Mouse (Mus musculus): ENCODE data around the gene Trpm3. TPM values are rescaled to one million over a fixed set of nuclear protein-coding genes. Genes with fewer than 3 reads are reported as not detected.

Trpm3 gene
- polyA plus RNA-seq, 1 experiment from 2014 or later = 0.23 TPM

- H3K4me2 ChIP-seq (replicated peaks; ENCODE audit: low read depth) = no peak overlapping the region
These were observed 800.2 kb downstream of the Trpm3 start for GRCm38 (mm10) chr19:22938848-22939724.

GRCm38 (mm10) chr19:22939836-22940235, 801.0 kb downstream of the Trpm3 start:
- Histone ChIP-seq H3K9ac (ENCODE audit: low read depth, low read length) (no peak overlapping the region), H3K4me3 (ENCODE audit: low read depth, low read length) (no peak overlapping the region), H3K36me3 (ENCODE audit: control insufficient read depth, insufficient read depth) (no peaks in the 10 kb centered on the region), H3K27ac (ENCODE audit: low read depth, low read length) (no peak overlapping the region), H3K9me3 (ENCODE audit: control insufficient read depth) (no peaks in the 10 kb centered on the region), H3K4me1 (replicated peaks; ENCODE audit: control insufficient read depth, insufficient read depth, low read length) (no peaks in the 10 kb centered on the region; the same call in 1 of the 2 replicates), H3K4me2 (replicated peaks; ENCODE audit: low read depth) (no peak overlapping the region), H3K27me3 (replicated peaks; ENCODE audit: control insufficient read depth, insufficient read depth, low read length) (no peaks in the 10 kb centered on the region)
- WGBS = 63% methylated on average over 5 of the region's 5 CpGs
- no peak for TF ChIP-seq CTCF (IDR thresholded peaks at IDR 0.05; ENCODE audit: low read depth)
- no peak for ATAC-seq

More at GRCm38 (mm10) chr19:22938848-22939724, 800.2 kb downstream of the Trpm3 start:
- no peak for ATAC-seq
- 32% methylated on average over 14 of the region's 14 CpGs for WGBS
- Histone ChIP-seq H3K27ac (ENCODE audit: low read depth, low read length) (peak overlapping the region; percentile 28; the same call in 1 of the 2 replicates), H3K4me1 (replicated peaks; ENCODE audit: control insufficient read depth, insufficient read depth, low read length) (no peaks in the 10 kb centered on the region; the same call in 1 of the 2 replicates), H3K36me3 (ENCODE audit: control insufficient read depth, insufficient read depth) (no peaks in the 10 kb centered on the region), H3K9me3 (ENCODE audit: control insufficient read depth) (no peaks in the 10 kb centered on the region), H3K4me3 (ENCODE audit: low read depth, low read length) (no peak overlapping the region), H3K27me3 (replicated peaks; ENCODE audit: control insufficient read depth, insufficient read depth, low read length) (no peaks in the 10 kb centered on the region), H3K9ac (ENCODE audit: low read depth, low read length) (no peak overlapping the region)
- no peak for TF ChIP-seq CTCF (IDR thresholded peaks at IDR 0.05; ENCODE audit: low read depth)

- peak; percentile 85 for TF ChIP-seq CTCF (IDR thresholded peaks at IDR 0.05; ENCODE audit: low read depth)
These were observed 801.6 kb downstream of the Trpm3 start for GRCm38 (mm10) chr19:22940487-22940886.

GRCm38 (mm10) chr19:22940956-22941355, 802.1 kb downstream of the Trpm3 start:
- no peak overlapping the region for H3K27ac ChIP-seq (ENCODE audit: low read depth, low read length)
- ATAC-seq = no peak
- TF ChIP-seq CTCF (IDR thresholded peaks at IDR 0.05; ENCODE audit: low read depth) = no peak
- H3K9me3 ChIP-seq (ENCODE audit: control insufficient read depth) = no peaks in the 10 kb centered on the region
- H3K36me3 ChIP-seq (ENCODE audit: control insufficient read depth, insufficient read depth) = no peaks in the 10 kb centered on the region
- H3K4me1 ChIP-seq (replicated peaks; ENCODE audit: control insufficient read depth, insufficient read depth, low read length) = no peaks in the 10 kb centered on the region; the same call in 1 of the 2 replicates
- H3K27me3 ChIP-seq (replicated peaks; ENCODE audit: control insufficient read depth, insufficient read depth, low read length) = no peaks in the 10 kb centered on the region
- H3K4me3 ChIP-seq (ENCODE audit: low read depth, low read length) = no peak overlapping the region
- WGBS = 86% methylated on average over 9 of the region's 9 CpGs
- H3K4me2 ChIP-seq (replicated peaks; ENCODE audit: low read depth) = no peak overlapping the region
- no peak overlapping the region for H3K9ac ChIP-seq (ENCODE audit: low read depth, low read length)

More at GRCm38 (mm10) chr19:22940487-22940886, 801.6 kb downstream of the Trpm3 start:
- Histone ChIP-seq H3K36me3 (ENCODE audit: control insufficient read depth, insufficient read depth) (no peaks in the 10 kb centered on the region), H3K27ac (ENCODE audit: low read depth, low read length) (no peak overlapping the region), H3K9me3 (ENCODE audit: control insufficient read depth) (no peaks in the 10 kb centered on the region), H3K9ac (ENCODE audit: low read depth, low read length) (no peak overlapping the region), H3K4me3 (ENCODE audit: low read depth, low read length) (no peak overlapping the region), H3K4me1 (replicated peaks; ENCODE audit: control insufficient read depth, insufficient read depth, low read length) (no peaks in the 10 kb centered on the region; the same call in 1 of the 2 replicates), H3K4me2 (replicated peaks; ENCODE audit: low read depth) (no peak overlapping the region), H3K27me3 (replicated peaks; ENCODE audit: control insufficient read depth, insufficient read depth, low read length) (no peaks in the 10 kb centered on the region)
- WGBS = 54% methylated on average over 5 of the region's 5 CpGs
- ATAC-seq = no peak

- Histone ChIP-seq H3K9ac (ENCODE audit: low read depth, low read length) (no peak overlapping the region), H3K4me3 (ENCODE audit: low read depth, low read length) (no peak overlapping the region), H3K4me1 (replicated peaks; ENCODE audit: control insufficient read depth, insufficient read depth, low read length) (no peaks in the 10 kb centered on the region), H3K4me2 (replicated peaks; ENCODE audit: low read depth) (no peak overlapping the region), H3K36me3 (ENCODE audit: control insufficient read depth, insufficient read depth) (no peaks in the 10 kb centered on the region), H3K27ac (ENCODE audit: low read depth, low read length) (no peak overlapping the region), H3K27me3 (replicated peaks; ENCODE audit: control insufficient read depth, insufficient read depth, low read length) (no peaks in the 10 kb centered on the region), H3K9me3 (ENCODE audit: control insufficient read depth) (no peaks in the 10 kb centered on the region)
- WGBS = 86% methylated on average over 3 of the region's 3 CpGs
- TF ChIP-seq CTCF (IDR thresholded peaks at IDR 0.05; ENCODE audit: low read depth) = no peak
- no peak for ATAC-seq
These were observed 813.6 kb downstream of the Trpm3 start for GRCm38 (mm10) chr19:22952480-22952879.

GRCm38 (mm10) chr19:22953191-22953590, 814.3 kb downstream of the Trpm3 start:
- no peak for TF ChIP-seq CTCF (IDR thresholded peaks at IDR 0.05; ENCODE audit: low read depth)
- Histone ChIP-seq H3K9ac (ENCODE audit: low read depth, low read length) (no peak overlapping the region), H3K4me2 (replicated peaks; ENCODE audit: low read depth) (no peak overlapping the region), H3K9me3 (ENCODE audit: control insufficient read depth) (no peaks in the 10 kb centered on the region), H3K27ac (ENCODE audit: low read depth, low read length) (no peak overlapping the region), H3K27me3 (replicated peaks; ENCODE audit: control insufficient read depth, insufficient read depth, low read length) (no peaks in the 10 kb centered on the region), H3K36me3 (ENCODE audit: control insufficient read depth, insufficient read depth) (no peaks in the 10 kb centered on the region), H3K4me1 (replicated peaks; ENCODE audit: control insufficient read depth, insufficient read depth, low read length) (no peaks in the 10 kb centered on the region), H3K4me3 (ENCODE audit: low read depth, low read length) (no peak overlapping the region)
- 74% methylated on average over 4 of the region's 4 CpGs for WGBS
- ATAC-seq = no peak
